Mouse (Mus musculus) CH12F3 (cell line): ENCODE results near the gene Tas1r1.

Source experiments
- in situ Hi-C: fragments of 300-500 bp; cut with MboI; formaldehyde crosslinking; loops from 2 replicates; pipeline ENCODE4 v1.14.3; 2020; ENCODE audit warnings: low sequenced_read_pairs

The Tas1r1 gene

DNA sequence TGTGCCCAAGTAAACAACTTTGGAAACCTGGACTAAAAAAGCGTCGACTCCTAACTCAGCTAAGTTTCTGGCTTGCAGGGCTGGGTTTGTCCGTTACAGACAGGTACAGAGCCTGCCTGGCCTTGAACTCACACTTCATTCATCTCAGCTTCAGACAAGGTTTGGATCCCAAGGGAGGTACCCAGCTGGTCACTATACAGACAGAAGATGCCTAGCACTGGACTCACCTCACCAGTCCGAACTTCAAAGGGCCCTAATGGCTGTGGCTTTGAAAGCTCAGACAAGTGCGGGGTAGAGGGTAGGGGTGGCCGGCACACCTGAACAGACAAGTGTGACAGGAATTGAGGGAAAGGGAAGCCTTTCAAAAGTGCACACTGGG is 49.3 kb downstream of the Tas1r1 start:
- in situ Hi-C loops: no loop called here

GRCm38 (mm10) chr4:151988342-151989109 is 49.8 kb downstream of the Tas1r1 start, which contains the start of gene Thap3:
Thap3 (minus strand) TSS chr4:151988997.
- in situ Hi-C loops: no loop called here

DNA sequence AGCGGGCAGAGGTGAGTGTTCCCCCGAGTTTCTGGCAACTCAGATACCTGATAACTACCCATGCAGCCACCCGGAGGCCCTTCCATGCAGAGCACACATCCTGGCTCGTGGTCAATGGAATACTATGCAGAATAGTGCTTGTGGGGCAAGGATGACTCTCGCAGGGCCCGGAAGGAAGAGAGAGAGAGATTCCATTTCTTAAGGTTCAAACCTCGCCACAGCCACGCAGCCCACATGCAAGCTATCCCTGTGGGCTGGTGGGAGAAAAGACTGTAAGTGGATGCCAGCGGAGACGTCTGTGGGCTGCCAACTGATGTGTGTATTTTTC is 50.4 kb downstream of the Tas1r1 start:
- in situ Hi-C loops: no loop called here

GRCm38 (mm10) chr4:151986650-151987049 is 51.7 kb downstream of the Tas1r1 start:
- in situ Hi-C loops: no loop called here

- in situ Hi-C loops: no loop called here
Observed at GRCm38 (mm10) chr4:151985886-151986285, 52.5 kb downstream of the Tas1r1 start.

- in situ Hi-C loops: no loop called here
Observed at GRCm38 (mm10) chr4:151983560-151983959, 54.8 kb downstream of the Tas1r1 start.

GRCm38 (mm10) chr4:151983043-151983442 is 55.3 kb downstream of the Tas1r1 start:
- in situ Hi-C loops: no loop called here

DNA sequence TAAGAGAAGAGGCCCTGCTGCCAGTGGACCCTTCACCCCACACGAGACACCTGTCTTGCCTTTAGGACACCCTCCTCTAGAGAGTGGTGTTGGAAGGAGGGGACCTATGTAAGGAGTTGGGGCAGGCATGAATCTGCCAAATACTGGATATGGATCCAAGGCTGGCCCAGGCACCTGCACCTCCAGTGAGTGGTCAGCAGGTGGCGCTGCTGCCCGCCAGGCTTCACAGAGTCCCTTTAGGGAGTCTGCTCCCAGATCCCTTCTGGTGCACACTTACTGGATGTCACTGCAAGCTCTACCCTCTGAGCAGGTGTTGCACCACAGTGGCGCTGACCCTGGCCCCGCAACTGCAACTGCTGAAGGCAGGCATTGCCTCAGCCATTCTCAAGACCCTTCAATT is 57.0 kb downstream of the Tas1r1 start:
- in situ Hi-C loops: no loop called here

DNA sequence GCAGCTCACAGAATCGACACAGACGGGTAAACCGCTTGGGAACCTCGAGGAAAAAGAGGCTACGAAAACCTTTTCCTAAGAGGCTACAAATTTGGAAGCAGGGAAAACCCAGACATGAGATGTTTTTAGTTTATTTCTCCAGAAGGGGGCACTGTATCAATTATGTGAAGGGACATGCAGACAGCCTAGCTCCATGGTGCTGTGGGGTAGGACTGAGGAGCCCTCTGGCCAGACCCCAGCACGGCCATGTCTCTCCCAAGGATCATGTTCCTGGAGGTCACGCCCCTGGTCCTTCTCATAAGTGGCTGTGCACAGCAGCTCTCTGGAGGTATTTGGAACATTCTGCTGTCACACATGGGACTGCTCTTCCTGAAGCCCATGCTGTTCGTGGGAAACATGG is 57.7 kb downstream of the Tas1r1 start:
- in situ Hi-C loops: no loop called here
